Mouse (Mus musculus) frontal cortex, postnatal 36 days (tissue): Measurements from ENCODE around the gene Cabs1.

Source experiments
- DNase-seq, 2 experiments: peaks; one replicate each; pipeline ENCODE4 v3.0.0; 2022; ENCODE audit warnings: low spot score in 2 of 2

The Cabs1 gene

DNA sequence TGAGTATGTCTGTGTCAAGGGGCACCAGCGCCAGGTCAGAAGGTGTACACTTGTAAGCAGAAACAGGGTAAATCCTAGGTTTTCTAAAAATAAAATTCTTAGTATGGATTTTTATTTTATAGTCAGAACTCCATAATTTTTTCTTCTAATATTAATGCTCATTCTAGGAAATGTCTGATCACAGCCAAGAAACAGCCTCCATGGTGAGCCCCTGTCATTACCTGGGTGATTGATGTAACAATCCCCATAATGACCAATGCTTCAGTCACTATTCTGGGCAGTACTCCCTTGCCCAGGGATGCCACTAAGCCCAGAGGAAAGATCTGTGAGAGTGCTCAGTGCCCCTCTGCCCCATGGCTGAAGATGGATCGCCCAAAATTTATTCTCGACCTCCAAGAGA, at the start of gene Cabs1:
Cabs1 (plus strand) TSS at position 301 of the 400 bp plus-strand sequence.
- no peak for DNase-seq

DNA sequence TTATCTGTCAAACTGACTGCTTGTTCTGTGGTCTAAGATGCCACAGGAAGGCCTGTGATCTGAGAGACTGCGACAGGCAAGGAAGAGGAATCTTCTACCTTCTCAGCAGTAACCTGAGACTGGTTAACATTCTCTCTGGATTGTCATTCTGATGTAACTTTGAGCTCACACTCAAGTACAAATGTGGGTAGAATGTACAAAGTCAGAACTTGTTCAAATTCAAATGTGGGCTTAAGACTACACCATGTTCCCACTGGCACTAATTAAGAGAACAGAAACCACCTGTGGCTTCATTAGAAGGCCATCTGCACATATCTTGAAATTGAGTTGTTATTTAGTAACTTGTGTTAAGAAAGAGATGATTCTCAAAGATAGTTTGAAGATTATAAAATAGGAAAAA, 47.6 kb upstream of the Cabs1 start:
- no peak for DNase-seq

DNA sequence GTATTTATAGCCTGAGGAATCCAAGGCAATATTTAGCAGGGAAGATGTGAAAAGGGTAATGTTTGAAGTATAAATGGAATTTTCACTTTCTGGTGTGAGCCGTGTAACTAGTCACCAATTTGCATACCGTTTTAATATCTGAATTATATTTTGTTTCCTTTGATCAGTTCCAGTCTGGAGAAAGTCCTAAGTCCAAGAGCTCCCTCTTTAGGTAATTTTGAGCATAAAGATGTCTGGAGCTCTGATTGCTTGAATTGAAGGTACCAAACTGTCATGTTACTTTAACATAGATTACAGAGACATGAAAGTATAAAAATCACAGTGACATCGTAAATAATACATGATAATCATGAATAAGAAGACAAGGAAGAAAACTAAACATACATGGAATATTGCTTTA, 38.5 kb upstream of the Cabs1 start:
- peak in 1 of 2 experiments; percentile 3 for DNase-seq

DNA sequence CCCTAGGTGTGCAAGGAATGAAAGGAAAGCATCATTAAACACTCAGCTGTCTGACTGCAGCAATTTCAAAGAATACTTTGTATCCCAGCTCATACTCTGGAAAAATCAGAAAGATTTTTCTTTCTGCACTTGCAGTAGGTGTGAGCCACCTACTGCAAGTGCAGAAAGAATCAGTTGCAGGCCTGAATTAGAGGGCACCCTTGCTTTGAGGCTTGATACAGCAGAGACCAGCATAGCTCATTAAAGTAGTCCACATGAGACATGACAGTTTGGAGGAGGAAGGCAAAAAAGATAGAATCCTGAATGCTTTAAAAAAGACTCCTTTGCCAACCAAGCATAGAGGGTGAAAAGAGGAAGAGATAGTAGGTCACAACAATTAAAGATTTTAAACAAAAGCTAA, 36.7 kb upstream of the Cabs1 start:
- DNase-seq: no peak

DNA sequence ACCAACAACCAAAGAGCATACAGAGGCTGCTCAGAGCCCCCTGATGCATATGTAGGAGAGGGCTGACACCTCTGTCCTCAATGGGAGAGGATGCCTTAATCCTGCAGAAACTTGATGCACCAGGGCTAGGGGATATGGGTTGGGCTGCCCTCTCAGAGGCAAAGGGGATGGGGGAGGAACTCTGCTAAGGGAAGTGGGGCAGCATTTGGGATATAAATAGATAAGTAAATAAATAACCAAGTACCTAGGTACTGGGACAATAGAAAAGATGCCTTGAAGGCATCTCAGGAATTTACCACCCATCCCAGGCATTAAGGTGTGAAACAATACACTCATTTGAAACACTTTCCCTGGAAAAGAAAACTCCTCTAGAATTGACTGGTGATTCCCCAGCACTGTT, 27.4 kb upstream of the Cabs1 start:
- no peak for DNase-seq

DNA sequence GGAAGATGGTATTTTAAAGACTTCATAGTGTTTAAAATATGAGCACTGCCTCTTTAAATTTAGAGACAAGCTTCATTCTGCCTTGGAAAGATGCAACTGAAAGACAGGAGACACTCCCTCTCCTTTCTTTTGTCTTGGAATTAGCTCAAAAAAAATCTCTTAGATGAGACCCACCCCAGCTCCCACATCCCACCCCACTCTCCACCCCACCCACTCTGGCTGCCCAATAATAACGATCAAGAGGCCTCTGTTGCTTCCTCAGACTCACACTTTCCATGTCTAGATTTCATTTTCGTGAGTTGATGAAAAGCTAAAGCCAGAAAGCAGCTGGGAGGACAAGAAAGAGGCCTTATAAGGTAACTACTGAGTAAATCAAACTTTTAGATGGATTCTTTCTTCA, 10.0 kb upstream of the Cabs1 start, which contains the start of the genes 2310003L06Rik and Gm28434:
2310003L06Rik (plus strand) TSS at position 259 of the 400 bp plus-strand sequence.
Gm28434 (plus strand) TSS at position 317 of the 400 bp plus-strand sequence.
- DNase-seq: no peak

DNA sequence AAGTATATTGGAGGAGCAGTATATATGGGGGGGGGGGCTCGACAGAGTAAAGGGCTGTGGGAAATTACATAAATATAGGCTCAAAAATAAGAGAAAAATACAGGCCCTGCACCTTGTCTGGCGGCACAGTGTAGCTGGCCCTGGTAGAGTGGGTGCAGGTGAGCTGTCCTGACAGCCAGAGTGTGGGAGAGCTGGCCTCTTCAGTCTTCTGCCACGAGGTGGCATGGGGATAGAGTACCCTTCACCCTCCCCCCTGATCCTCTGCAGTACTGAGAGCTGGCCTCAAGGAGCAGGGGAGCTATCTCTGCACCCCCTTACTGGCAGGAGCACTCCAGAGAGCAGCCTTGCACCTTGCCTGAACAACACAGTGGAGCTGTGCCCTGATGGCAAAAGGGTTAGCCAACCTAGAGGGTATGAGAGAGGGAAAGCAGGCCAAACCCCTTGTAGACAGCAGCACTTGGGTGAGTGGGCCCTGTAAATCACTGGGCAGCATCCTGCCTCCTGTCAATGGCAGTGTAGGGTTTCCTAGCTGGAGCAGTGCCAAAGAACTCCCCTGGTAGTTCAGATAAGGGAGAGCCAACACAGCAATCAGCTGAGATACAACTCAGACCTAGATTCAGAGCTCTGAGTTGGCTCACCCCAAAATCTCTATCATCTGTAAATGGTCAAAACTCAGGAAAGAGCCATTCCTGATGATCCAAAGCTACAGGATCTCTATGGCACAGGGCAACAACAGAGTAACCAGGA, 3.4 kb downstream of the Cabs1 start:
- DNase-seq: no peak

DNA sequence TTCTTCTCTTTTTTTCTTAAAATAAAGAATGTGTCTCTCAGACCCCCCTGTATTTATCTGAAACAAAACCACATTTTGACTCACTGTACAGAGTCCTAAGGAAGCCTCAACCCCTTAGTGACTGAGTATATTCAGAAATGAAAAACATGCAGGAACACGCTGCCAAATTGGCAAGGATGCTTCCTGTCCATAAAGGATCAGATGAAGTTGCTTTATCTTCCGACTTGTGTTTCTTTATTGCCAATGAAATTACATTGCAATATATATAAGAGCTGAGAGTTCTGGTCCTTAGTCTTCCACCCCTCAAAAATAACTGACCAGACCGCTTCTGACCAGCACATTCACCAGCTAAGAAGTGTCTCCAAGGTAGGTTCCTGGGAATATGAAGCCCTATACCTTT, 23.0 kb downstream of the Cabs1 start, which contains the start of gene Smr3a:
Smr3a (plus strand) TSS at position 301 of the 400 bp plus-strand sequence.
- no peak for DNase-seq

DNA sequence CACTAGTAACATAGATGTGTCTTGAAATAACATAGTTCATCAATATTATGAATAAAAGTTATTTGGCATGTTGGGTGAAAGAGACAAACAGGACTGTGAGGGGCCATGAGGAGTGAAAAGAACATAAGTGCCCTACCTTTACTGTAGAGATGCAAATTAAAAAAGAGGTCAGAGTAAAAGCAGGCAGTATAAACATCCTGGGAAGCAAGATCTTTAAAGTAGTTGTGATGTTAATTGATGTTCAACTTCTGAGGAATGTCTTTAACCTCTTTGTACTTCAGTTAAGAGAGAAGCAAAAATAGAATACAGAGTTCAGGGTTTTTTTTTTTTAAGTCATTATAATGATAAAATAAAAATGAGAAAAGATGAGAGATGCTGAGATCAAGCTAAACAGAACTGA, 26.0 kb downstream of the Cabs1 start:
- DNase-seq: no peak
